Mouse (Mus musculus) liver, embryonic 11.5 days (tissue): Measurements from ENCODE around the gene Pde1a. TPM values are rescaled to one million over a fixed set of nuclear protein-coding genes. Genes with fewer than 3 reads are reported as not detected.

Experiments
- ATAC-seq: fragments of 200-750 bp; cut with Nextera tagmentation; replicated peaks from 2 replicates; pipeline ENCODE4 v1.8.0; 2017; ENCODE audit warnings: moderate number of reproducible peaks, mild to moderate bottlenecking, moderate TSS enrichment, moderate library complexity; ENCODE audit not compliant: low FRiP score
- DNase-seq: peaks from one replicate; pipeline ENCODE4 v3.0.0-alpha.2; 2017; ENCODE audit warnings: low spot score
- H3K27ac ChIP-seq: fragments of 300-500 bp; sonication (generic); 2 replicates; pipeline ENCODE4 v1.5.1; 2014; ENCODE audit warnings: mild to moderate bottlenecking, low read depth, low read length, control low read depth
- H3K27me3 ChIP-seq: fragments of 300-500 bp; sonication (generic); replicated peaks from 2 replicates; pipeline ENCODE4 v1.6.1; 2014; ENCODE audit warnings: low read length, mixed read lengths; ENCODE audit not compliant: control insufficient read depth, insufficient read depth
- H3K36me3 ChIP-seq: fragments of 300-500 bp; sonication (generic); 2 replicates; pipeline ENCODE4 v1.6.1; 2014; ENCODE audit warnings: mild to moderate bottlenecking, low read length, moderate library complexity, mixed read lengths; ENCODE audit not compliant: control insufficient read depth, insufficient read depth
- H3K4me1 ChIP-seq: fragments of 300-500 bp; sonication (generic); replicated peaks from 2 replicates; pipeline ENCODE4 v1.6.1; 2014; ENCODE audit warnings: low read length, mixed read lengths; ENCODE audit not compliant: control insufficient read depth, insufficient read depth
- H3K4me2 ChIP-seq: fragments of 300-500 bp; sonication (generic); 2 replicates; pipeline ENCODE4 v1.6.1; 2014; ENCODE audit warnings: mild to moderate bottlenecking, control low read depth, moderate library complexity
- H3K4me3 ChIP-seq: fragments of 300-500 bp; sonication (generic); 2 replicates; pipeline ENCODE4 v1.5.1; 2014; ENCODE audit warnings: low read depth, low read length, control low read depth
- H3K9ac ChIP-seq: fragments of 300-500 bp; sonication (generic); 2 replicates; pipeline ENCODE4 v1.6.1; 2014; ENCODE audit warnings: low read depth, low read length, control low read depth
- H3K9me3 ChIP-seq: fragments of 300-500 bp; sonication (generic); 2 replicates; pipeline ENCODE4 v1.6.1; 2016; ENCODE audit warnings: low read length, inconsistent platforms, mixed read lengths; ENCODE audit not compliant: control insufficient read depth
- WGBS: fragments of 180-500 bp; shearing (Covaris S2); extraction: QIAGEN DNeasy Blood & Tissue Kit; methylation state at CpG from one replicate; pipeline ENCODE4 v1.1.7; 2014; 5-methylcytosine and 5-hydroxymethylcytosine counted together
- polyA plus RNA-seq: library from polyadenylated mRNA; unstranded; fragments of >200 nt; fragmentation: Nextera tagmentation; extraction: Ambion mirVana; gene quantifications from 2 replicates; pipeline ENCODE4 v1.2.1, GENCODE M21; 2014

Pde1a gene
- polyA plus RNA-seq, 1 experiment from 2014 or later: 16.8 TPM

GRCm38 (mm10) chr2:79983778-79984177 is 145.5 kb downstream of the Pde1a start:
- Histone ChIP-seq H3K4me2 (no peak overlapping the region), H3K9me3 (no peaks in the 10 kb centered on the region), H3K27me3 (no peaks in the 10 kb centered on the region), H3K36me3 (no peaks in the 10 kb centered on the region), H3K27ac (no peak overlapping the region), H3K4me3 (no peak overlapping the region), H3K9ac (no peak overlapping the region), H3K4me1 (no peaks in the 10 kb centered on the region)
- DNase-seq: no peak
- no peak for ATAC-seq
- 52% methylated on average over 4 of the region's 4 CpGs for WGBS

- H3K36me3 ChIP-seq: no peaks in the 10 kb centered on the region
- no peak overlapping the region for H3K4me2 ChIP-seq
- no peaks in the 10 kb centered on the region for H3K27me3 ChIP-seq
- no peaks in the 10 kb centered on the region for H3K4me1 ChIP-seq
- DNase-seq: no peak
- ATAC-seq: no peak; the same call in 1 of the 2 replicates
- WGBS: 50% methylated on average over 9 of the region's 9 CpGs
- no peak overlapping the region for H3K9ac ChIP-seq
- no peaks in the 10 kb centered on the region for H3K9me3 ChIP-seq
- H3K27ac ChIP-seq: no peak overlapping the region
- H3K4me3 ChIP-seq: no peak overlapping the region
Measured at GRCm38 (mm10) chr2:79983222-79983632, 146.0 kb downstream of the Pde1a start.

GRCm38 (mm10) chr2:79981781-79982180 is 147.5 kb downstream of the Pde1a start:
- no peak overlapping the region for H3K4me2 ChIP-seq
- H3K27me3 ChIP-seq: no peaks in the 10 kb centered on the region
- H3K27ac ChIP-seq: no peak overlapping the region
- H3K9ac ChIP-seq: no peak overlapping the region
- DNase-seq: no peak
- H3K4me3 ChIP-seq: no peak overlapping the region
- H3K9me3 ChIP-seq: no peaks in the 10 kb centered on the region
- ATAC-seq: no peak
- 89% methylated on average over 3 of the region's 3 CpGs for WGBS
- H3K36me3 ChIP-seq: no peaks in the 10 kb centered on the region
- H3K4me1 ChIP-seq: no peaks in the 10 kb centered on the region

GRCm38 (mm10) chr2:79978992-79979391 is 150.3 kb downstream of the Pde1a start:
- DNase-seq: no peak
- Histone ChIP-seq H3K27me3 (no peaks in the 10 kb centered on the region), H3K4me2 (no peak overlapping the region), H3K27ac (no peak overlapping the region), H3K9me3 (no peaks in the 10 kb centered on the region), H3K9ac (no peak overlapping the region), H3K4me3 (no peak overlapping the region), H3K36me3 (no peaks in the 10 kb centered on the region), H3K4me1 (no peaks in the 10 kb centered on the region)
- 67% methylated on average over 1 of the region's 1 CpGs for WGBS
- ATAC-seq: no peak

- no peaks in the 10 kb centered on the region for H3K4me1 ChIP-seq
- DNase-seq (no peak), ATAC-seq (no peak)
- H3K4me2 ChIP-seq: no peak overlapping the region
- H3K27ac ChIP-seq: no peak overlapping the region
- no peaks in the 10 kb centered on the region for H3K9me3 ChIP-seq
- no peaks in the 10 kb centered on the region for H3K36me3 ChIP-seq
- no peak overlapping the region for H3K4me3 ChIP-seq
- H3K9ac ChIP-seq: no peak overlapping the region
- WGBS: 70% methylated on average over 5 of the region's 5 CpGs
- no peaks in the 10 kb centered on the region for H3K27me3 ChIP-seq
Measured at GRCm38 (mm10) chr2:79977259-79977658, 152.0 kb downstream of the Pde1a start.

GRCm38 (mm10) chr2:79975947-79976346 is 153.3 kb downstream of the Pde1a start:
- ATAC-seq: no peak
- no peak for DNase-seq
- Histone ChIP-seq H3K9me3 (no peaks in the 10 kb centered on the region), H3K27ac (no peak overlapping the region), H3K4me2 (no peak overlapping the region), H3K4me1 (no peaks in the 10 kb centered on the region), H3K36me3 (no peaks in the 10 kb centered on the region), H3K9ac (no peak overlapping the region), H3K27me3 (no peaks in the 10 kb centered on the region), H3K4me3 (no peak overlapping the region)

- DNase-seq (no peak), ATAC-seq (no peak)
Measured at GRCm38 (mm10) chr2:79972271-79972670, 157.0 kb downstream of the Pde1a start.

GRCm38 (mm10) chr2:79969594-79969993 is 159.7 kb downstream of the Pde1a start:
- Histone ChIP-seq H3K9me3 (no peaks in the 10 kb centered on the region), H3K9ac (no peak overlapping the region), H3K4me1 (no peaks in the 10 kb centered on the region), H3K4me3 (no peak overlapping the region), H3K27me3 (no peaks in the 10 kb centered on the region), H3K4me2 (no peak overlapping the region), H3K36me3 (no peaks in the 10 kb centered on the region), H3K27ac (no peak overlapping the region)
- DNase-seq: no peak
- WGBS: 44% methylated on average over 5 of the region's 5 CpGs
- peak; percentile 54; the same call in 1 of the 2 replicates for ATAC-seq

More at GRCm38 (mm10) chr2:79972271-79972670, 157.0 kb downstream of the Pde1a start:
- no peak overlapping the region for H3K27ac ChIP-seq
- no peaks in the 10 kb centered on the region for H3K4me1 ChIP-seq
- no peaks in the 10 kb centered on the region for H3K36me3 ChIP-seq
- H3K9me3 ChIP-seq: no peaks in the 10 kb centered on the region
- H3K9ac ChIP-seq: no peak overlapping the region
- H3K4me3 ChIP-seq: no peak overlapping the region
- no peaks in the 10 kb centered on the region for H3K27me3 ChIP-seq
- H3K4me2 ChIP-seq: no peak overlapping the region

GRCm38 (mm10) chr2:79966681-79967506 is 162.4 kb downstream of the Pde1a start:
- H3K4me2 ChIP-seq: no peak overlapping the region
- no peak overlapping the region for H3K27ac ChIP-seq
- WGBS: 74% methylated on average over 9 of the region's 9 CpGs
- H3K9me3 ChIP-seq: no peaks in the 10 kb centered on the region
- H3K9ac ChIP-seq: no peak overlapping the region
- no peaks in the 10 kb centered on the region for H3K27me3 ChIP-seq
- H3K4me3 ChIP-seq: no peak overlapping the region
- H3K4me1 ChIP-seq: no peaks in the 10 kb centered on the region
- H3K36me3 ChIP-seq: no peaks in the 10 kb centered on the region
- no peak for DNase-seq
- no peak for ATAC-seq
